Mouse (Mus musculus) midbrain, postnatal 0 days (tissue): ENCODE measurements around the gene Tank. TPM values are rescaled to one million over a fixed set of nuclear protein-coding genes. Genes with fewer than 3 reads are reported as not detected.

ENCODE experiments used
- ATAC-seq: fragments of 200-750 bp; cut with Nextera tagmentation; 2 replicates; pipeline ENCODE4 v1.8.0; 2017; ENCODE audit warnings: moderate number of reproducible peaks, mild to moderate bottlenecking, moderate TSS enrichment, moderate library complexity; ENCODE audit not compliant: low FRiP score
- DNase-seq: peaks from one replicate; pipeline ENCODE4 v3.0.0-alpha.2; 2015; ENCODE audit warnings: low spot score
- H3K27ac ChIP-seq: fragments of 300-500 bp; sonication (generic); 2 replicates; pipeline ENCODE4 v1.5.1; 2014; ENCODE audit warnings: low read depth, mild to moderate bottlenecking, low read length, mixed read lengths
- H3K27me3 ChIP-seq: fragments of 300-500 bp; sonication (generic); 2 replicates; pipeline ENCODE4 v1.6.1; 2014; ENCODE audit warnings: low read length, control low read depth, mixed read lengths; ENCODE audit not compliant: insufficient read depth
- H3K36me3 ChIP-seq: fragments of 300-500 bp; sonication (generic); 2 replicates; pipeline ENCODE4 v1.6.1; 2014; ENCODE audit warnings: low read length, control low read depth, mixed read lengths; ENCODE audit not compliant: insufficient read depth
- H3K4me1 ChIP-seq: fragments of 300-500 bp; sonication (generic); 2 replicates; pipeline ENCODE4 v1.6.1; 2014; ENCODE audit warnings: mild to moderate bottlenecking, control low read depth, antibody characterized with exemption, low read length, mixed read lengths; ENCODE audit not compliant: insufficient read depth
- H3K4me2 ChIP-seq: fragments of 300-500 bp; sonication (generic); 2 replicates; pipeline ENCODE4 v1.6.1; 2014; ENCODE audit warnings: low read depth, mild to moderate bottlenecking, low read length, mixed read lengths; ENCODE audit not compliant: poor library complexity, severe bottlenecking
- H3K4me3 ChIP-seq: fragments of 300-500 bp; sonication (generic); 2 replicates; pipeline ENCODE4 v1.5.1; 2014; ENCODE audit warnings: low read depth, mild to moderate bottlenecking, low read length, moderate library complexity
- H3K9ac ChIP-seq: fragments of 300-500 bp; sonication (generic); replicated peaks from 2 replicates; pipeline ENCODE4 v1.6.1; 2014; ENCODE audit warnings: mild to moderate bottlenecking, low read length, moderate library complexity, mixed read lengths; ENCODE audit not compliant: poor library complexity, severe bottlenecking
- H3K9me3 ChIP-seq: fragments of 300-500 bp; sonication (generic); 2 replicates; pipeline ENCODE4 v1.6.1; 2016; ENCODE audit warnings: low read length, control low read depth
- CTCF ChIP-seq: IDR thresholded peaks from 2 replicates; pipeline ENCODE4 v1.5.1; 2016; ENCODE audit warnings: antibody characterized with exemption, mild to moderate bottlenecking
- WGBS: fragments of 180-500 bp; shearing (Covaris S2); extraction: QIAGEN DNeasy Blood & Tissue Kit; methylation state at CpG from one replicate; pipeline ENCODE4 v1.1.7; 2014; 5-methylcytosine and 5-hydroxymethylcytosine counted together
- polyA plus RNA-seq: library from polyadenylated mRNA; unstranded; fragments of >200 nt; fragmentation: Nextera tagmentation; extraction: Ambion mirVana; gene quantifications from 2 replicates; pipeline ENCODE4 v1.2.1, GENCODE M21; 2015
- total RNA-seq: library from RNA; depleted of rRNA; stranded (reverse); fragments of >200 nt; gene quantifications from 2 replicates; pipeline ENCODE4 v1.2.3, GENCODE M21; 2014

The Tank gene
- total and polyA plus RNA-seq, 2 experiments from 2014 or later = 25.4 to 25.8 TPM

DNA sequence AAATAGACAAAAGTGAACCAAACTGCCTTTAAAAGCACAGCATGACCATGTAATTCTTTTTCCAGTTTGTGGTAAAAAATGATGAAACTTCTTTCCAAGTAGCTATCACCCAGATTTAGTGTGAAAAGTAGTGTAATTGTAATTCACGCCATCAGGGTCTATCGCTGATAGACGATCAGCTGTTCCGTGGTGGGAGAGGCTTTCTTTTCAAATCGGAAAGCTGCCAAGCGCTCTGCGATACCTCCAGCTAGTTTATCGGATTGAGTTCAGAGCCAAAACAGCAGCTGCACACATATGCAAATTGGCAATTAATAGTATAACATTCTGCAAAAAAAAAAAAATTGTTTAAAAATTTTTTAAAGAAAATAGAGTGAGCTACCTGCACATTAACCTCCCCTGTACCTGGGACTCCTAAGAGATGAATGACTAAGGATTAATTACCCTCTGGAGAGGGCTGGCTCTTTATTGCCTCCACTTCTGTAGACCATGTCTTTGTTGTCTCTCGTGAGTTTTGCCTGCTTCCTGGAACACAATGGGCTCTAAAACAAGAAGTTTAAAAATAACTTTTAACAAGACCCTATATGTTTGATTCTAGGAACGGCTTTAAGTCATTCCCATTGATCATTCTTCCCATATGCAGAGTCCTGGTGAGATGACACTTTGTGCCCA is 85.3 kb downstream of the Tank start:
- H3K9me3 ChIP-seq = no peaks in the 10 kb centered on the region
- H3K9ac ChIP-seq = no peak overlapping the region
- TF ChIP-seq CTCF = no peak
- ATAC-seq = no peak
- no peaks in the 10 kb centered on the region for H3K36me3 ChIP-seq
- no peak overlapping the region for H3K4me2 ChIP-seq
- peak; percentile 28 for DNase-seq
- no peaks in the 10 kb centered on the region for H3K27me3 ChIP-seq
- no peaks in the 10 kb centered on the region for H3K4me1 ChIP-seq
- H3K4me3 ChIP-seq = no peak overlapping the region
- H3K27ac ChIP-seq = no peak overlapping the region
- 60% methylated on average over 10 of the region's 10 CpGs for WGBS

DNA sequence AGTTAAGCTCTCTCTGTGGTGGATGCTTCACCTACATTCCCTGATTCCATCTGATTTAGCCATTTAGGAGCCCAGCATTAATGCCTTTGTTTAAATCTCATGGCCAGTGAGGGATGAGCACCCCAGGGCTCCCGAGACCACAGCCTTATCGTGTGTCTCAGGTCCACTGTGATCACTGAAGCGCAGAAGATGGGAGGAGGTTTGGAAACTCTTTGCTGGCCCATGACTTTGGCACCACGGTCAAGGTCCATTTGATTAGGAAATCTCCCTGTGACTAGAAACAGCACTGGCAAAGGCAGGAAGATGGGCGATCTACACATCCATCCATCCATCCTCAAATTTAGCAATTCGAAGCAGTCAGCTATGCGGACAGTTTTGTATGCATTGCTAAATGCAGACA is 89.0 kb downstream of the Tank start:
- no peaks in the 10 kb centered on the region for H3K9me3 ChIP-seq
- 73% methylated on average over 7 of the region's 7 CpGs for WGBS
- H3K9ac ChIP-seq = no peak overlapping the region
- H3K27ac ChIP-seq = no peak overlapping the region
- TF ChIP-seq CTCF = no peak
- no peaks in the 10 kb centered on the region for H3K27me3 ChIP-seq
- no peaks in the 10 kb centered on the region for H3K36me3 ChIP-seq
- H3K4me1 ChIP-seq = no peaks in the 10 kb centered on the region
- no peak for ATAC-seq
- no peak overlapping the region for H3K4me3 ChIP-seq
- no peak overlapping the region for H3K4me2 ChIP-seq
- DNase-seq = no peak

DNA sequence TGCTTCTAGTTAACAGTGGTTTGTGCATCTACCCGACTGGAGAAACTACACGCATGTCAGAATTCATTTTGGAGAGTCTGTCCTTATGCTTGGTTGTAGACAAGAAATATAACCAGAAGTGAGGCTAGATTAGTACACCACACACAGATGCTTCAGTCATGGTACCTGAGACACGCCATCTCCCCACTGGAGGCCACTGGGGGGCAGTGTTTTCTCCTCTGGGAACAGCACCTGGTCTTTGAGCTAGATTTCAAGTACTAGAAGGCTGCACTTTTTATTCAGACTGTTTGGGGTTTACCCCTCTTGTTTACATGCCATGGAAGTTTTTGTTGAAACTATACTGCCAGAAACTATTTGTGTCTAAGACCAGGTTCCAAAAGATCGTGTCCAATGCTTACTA is 89.9 kb downstream of the Tank start:
- Histone ChIP-seq H3K4me3 (no peak overlapping the region), H3K4me2 (no peak overlapping the region), H3K27ac (no peak overlapping the region), H3K4me1 (no peaks in the 10 kb centered on the region), H3K9ac (no peak overlapping the region), H3K27me3 (no peaks in the 10 kb centered on the region), H3K9me3 (no peaks in the 10 kb centered on the region), H3K36me3 (no peaks in the 10 kb centered on the region)
- DNase-seq (no peak), ATAC-seq (no peak)
- WGBS = 38% methylated on average over 4 of the region's 4 CpGs
- TF ChIP-seq CTCF = peak; percentile 60

DNA sequence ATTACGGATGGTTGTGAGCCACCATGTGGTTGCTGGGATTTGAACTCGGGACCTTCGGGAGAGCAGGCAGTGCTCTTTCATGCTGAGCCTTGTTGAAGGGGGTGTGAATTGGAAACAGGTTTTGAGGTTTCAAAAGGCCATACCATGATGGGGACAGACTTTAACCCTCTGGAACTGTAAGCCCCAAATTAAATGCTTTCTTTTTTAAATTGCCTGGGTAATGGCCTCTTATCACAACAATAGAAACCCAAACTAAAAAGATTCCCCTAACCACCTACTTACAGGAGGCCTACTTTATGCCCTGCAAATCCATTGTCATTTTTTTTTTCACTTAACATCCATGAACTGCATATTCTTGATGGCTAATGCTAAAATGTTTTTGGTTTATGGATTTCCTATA is 96.2 kb downstream of the Tank start:
- H3K4me1 ChIP-seq = no peaks in the 10 kb centered on the region
- 96% methylated on average over 3 of the region's 3 CpGs for WGBS
- DNase-seq (no peak), ATAC-seq (no peak)
- H3K27me3 ChIP-seq = no peaks in the 10 kb centered on the region
- no peaks in the 10 kb centered on the region for H3K9me3 ChIP-seq
- no peaks in the 10 kb centered on the region for H3K36me3 ChIP-seq
- H3K27ac ChIP-seq = no peak overlapping the region
- no peak for TF ChIP-seq CTCF
- H3K9ac ChIP-seq = no peak overlapping the region
- no peak overlapping the region for H3K4me2 ChIP-seq
- no peak overlapping the region for H3K4me3 ChIP-seq

DNA sequence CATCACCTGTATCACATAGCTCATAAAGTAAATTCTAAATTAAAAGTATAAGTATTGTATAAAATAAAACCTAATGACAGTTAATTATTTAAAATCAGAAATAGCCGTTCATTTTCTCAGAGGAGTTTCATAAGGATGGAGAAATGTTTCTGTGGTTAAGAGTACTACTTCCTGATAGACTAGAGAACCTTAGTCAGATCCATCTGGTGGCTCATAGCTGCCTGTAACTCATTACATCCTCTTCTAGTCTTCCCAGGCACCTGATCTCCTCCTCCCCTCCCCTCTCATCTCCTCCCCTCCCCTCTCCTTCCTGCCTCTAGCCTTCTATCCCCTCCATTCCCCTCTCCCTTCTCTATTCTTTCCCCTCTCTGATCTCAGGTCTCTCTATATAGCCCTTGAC is 103.2 kb downstream of the Tank start:
- Histone ChIP-seq H3K4me3 (no peak overlapping the region), H3K4me1 (no peaks in the 10 kb centered on the region), H3K9ac (no peak overlapping the region), H3K27me3 (no peaks in the 10 kb centered on the region), H3K36me3 (no peaks in the 10 kb centered on the region), H3K27ac (no peak overlapping the region), H3K9me3 (no peaks in the 10 kb centered on the region), H3K4me2 (no peak overlapping the region)
- TF ChIP-seq CTCF = no peak
- WGBS = 98% methylated on average over 1 of the region's 1 CpGs
- ATAC-seq (no peak), DNase-seq (no peak)

DNA sequence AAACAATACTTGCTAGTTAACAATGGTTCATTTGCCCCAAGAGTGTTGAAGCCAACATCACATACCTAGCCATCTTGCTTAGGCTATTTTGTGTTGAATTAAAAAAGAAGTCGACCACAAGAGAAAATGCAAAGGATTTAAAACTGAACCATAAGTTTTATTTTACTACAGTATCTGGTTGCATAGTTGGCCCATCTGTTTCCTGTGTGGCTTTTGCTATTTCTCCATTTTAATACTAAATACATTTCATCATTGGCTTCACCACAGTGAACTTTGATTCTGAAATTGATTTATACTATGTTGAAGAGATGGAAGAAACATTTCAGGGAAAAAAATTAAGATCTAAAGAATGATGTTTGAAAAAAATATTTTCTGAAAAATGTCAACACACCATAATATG is 108.1 kb downstream of the Tank start:
- WGBS = 77% methylated on average over 1 of the region's 1 CpGs
- no peaks in the 10 kb centered on the region for H3K4me1 ChIP-seq
- DNase-seq (no peak), ATAC-seq (no peak)
- no peak overlapping the region for H3K27ac ChIP-seq
- H3K4me2 ChIP-seq = no peak overlapping the region
- no peaks in the 10 kb centered on the region for H3K27me3 ChIP-seq
- H3K9me3 ChIP-seq = no peaks in the 10 kb centered on the region
- no peaks in the 10 kb centered on the region for H3K36me3 ChIP-seq
- no peak overlapping the region for H3K4me3 ChIP-seq
- TF ChIP-seq CTCF = no peak
- no peak overlapping the region for H3K9ac ChIP-seq
